Mouse (Mus musculus): Measurements from ENCODE around the gene Nipsnap2.
"Not testable (repeated sequence)": the region's sequence is repeated elsewhere in the genome, so short reads cannot be mapped to it uniquely, and the experiment has no call there.

GRCm38 (mm10) chr5:129773330-129773729, 48.5 kb downstream of the Nipsnap2 start:
- not testable (repeated sequence) for TF ChIP-seq CTCF, POLR2A (IDR thresholded peaks at IDR 0.05; ENCODE audit: extremely low read depth, insufficient read depth, low read length)
